Mouse (Mus musculus): Measurements from ENCODE around the gene Sv2a.

The Sv2a gene

GRCm38 (mm10) chr3:96220765-96221639 lies 40.1 kb downstream of the Sv2a start, which contains the start of the genes Hist2h2ac and Hist2h2be:
Gene Hist2h2ac, minus strand, starts transcription at chr3:96220880.
Gene Hist2h2be, plus strand, starts transcription at chr3:96221119.
- DNase-seq (ENCODE audit: low spot score in 2 of 2) = peak; percentile 91

GRCm38 (mm10) chr3:96221640-96222038 lies 40.7 kb downstream of the Sv2a start:
- DNase-seq (ENCODE audit: low spot score in 2 of 2) = peak; percentile 20 to 38

DNA sequence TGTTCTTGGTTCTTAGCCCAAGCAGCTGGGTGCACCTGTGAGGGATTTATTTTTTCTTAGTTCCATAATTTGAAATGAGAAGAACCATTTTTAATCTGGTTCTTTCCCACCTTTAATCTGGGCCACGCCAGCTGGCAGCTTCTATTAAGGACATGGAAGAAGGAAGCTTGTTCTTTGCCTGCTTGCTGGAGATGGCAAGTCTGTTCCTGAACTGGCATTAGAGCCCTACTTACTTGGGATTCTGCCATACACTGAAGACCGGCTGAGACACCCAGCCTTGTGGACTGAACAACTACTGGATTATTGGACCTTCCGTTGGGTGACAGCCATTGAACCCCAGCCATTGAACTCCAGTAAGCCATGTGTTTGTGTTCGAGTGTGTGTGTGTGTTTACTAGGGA lies 41.8 kb downstream of the Sv2a start:
- no peak for DNase-seq (ENCODE audit: low spot score in 2 of 2)

DNA sequence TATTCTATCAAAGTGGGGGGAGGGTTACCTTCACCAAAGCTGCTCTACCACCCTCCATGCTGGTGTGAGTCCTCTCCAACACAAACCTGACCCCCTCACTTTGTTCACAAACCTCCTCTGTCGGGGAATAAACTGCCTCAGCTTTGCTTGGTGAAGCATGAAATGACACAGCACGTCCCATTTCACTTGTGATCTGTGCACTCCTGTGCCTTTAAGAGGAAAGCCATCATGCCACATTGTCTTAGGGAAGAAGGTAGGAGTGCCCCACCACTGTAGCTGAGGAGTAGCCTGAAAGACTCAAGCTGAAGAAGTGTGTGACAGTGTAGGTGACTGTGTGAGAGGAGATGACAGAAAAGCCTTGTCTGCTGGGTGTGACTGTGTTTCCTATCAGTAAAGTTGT lies 44.5 kb downstream of the Sv2a start:
- DNase-seq (ENCODE audit: low spot score in 2 of 2) = no peak

GRCm38 (mm10) chr3:96226695-96227648 lies 46.0 kb downstream of the Sv2a start:
- DNase-seq (ENCODE audit: low spot score in 2 of 2) = no peak

GRCm38 (mm10) chr3:96228828-96229227 lies 47.9 kb downstream of the Sv2a start:
- DNase-seq (ENCODE audit: low spot score in 2 of 2) = no peak

DNA sequence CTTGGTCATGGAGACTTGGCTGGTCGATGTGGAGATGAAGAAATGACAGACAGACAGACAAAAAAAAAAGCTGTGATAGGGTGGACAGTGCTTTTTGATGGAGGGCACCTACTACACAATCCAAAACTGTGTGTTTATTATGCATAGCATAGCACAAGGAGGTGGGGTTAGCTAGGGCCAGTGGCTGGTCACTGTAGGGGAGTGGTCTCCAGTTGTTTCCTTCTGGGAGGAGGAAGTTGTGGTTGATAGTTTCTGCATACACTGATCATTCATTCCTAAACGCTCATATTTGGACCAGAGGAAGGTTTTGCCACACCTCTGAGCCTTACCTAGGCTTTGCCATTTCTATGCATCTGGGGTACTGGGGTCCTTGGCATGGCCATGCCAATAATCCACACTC lies 49.5 kb downstream of the Sv2a start:
- no peak for DNase-seq (ENCODE audit: low spot score in 2 of 2)

GRCm38 (mm10) chr3:96230910-96231757 lies 50.2 kb downstream of the Sv2a start:
- no peak for DNase-seq (ENCODE audit: low spot score in 2 of 2)

GRCm38 (mm10) chr3:96231758-96232120 lies 50.8 kb downstream of the Sv2a start:
- DNase-seq (ENCODE audit: low spot score in 2 of 2) = no peak

DNA sequence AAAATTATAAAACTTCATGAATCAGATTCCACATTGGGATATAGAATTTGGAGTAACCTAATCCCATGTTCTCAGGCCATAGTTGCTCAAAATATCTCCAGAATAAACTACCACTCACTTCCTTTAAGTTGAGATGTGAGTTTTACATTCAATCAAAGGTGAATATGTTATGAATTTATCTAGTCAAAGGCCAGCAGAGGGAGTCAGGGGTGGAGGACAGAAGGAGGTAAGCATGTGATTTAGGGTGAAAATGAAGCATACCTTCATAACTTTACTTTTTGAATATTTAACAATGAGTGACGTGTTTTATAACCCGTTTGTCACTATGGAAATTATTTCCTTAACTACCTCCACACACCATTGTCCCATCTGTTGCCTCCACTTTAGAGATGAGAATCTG lies 54.0 kb downstream of the Sv2a start:
- no peak for DNase-seq (ENCODE audit: low spot score in 2 of 2)

DNA sequence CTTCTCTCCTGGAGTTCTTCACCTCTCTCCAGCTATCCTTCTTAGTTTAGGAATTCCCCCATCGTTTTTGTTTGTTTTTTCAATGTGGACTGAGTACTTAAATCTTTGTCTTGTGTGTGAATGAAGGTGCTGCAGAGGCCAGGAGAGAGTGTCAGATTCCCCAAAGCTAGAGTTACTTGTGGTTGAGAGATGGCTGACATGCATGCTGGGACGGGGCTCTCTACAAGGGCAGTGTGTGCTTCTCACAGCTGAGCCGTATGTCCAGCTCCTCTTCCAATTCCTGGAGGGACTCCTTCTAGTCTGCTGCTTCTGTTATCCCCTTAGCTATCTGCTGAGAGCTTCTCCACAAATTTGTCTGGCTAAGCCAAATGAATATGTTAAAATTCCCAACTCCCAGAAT lies 54.9 kb downstream of the Sv2a start:
- no peak for DNase-seq (ENCODE audit: low spot score in 2 of 2)

DNA sequence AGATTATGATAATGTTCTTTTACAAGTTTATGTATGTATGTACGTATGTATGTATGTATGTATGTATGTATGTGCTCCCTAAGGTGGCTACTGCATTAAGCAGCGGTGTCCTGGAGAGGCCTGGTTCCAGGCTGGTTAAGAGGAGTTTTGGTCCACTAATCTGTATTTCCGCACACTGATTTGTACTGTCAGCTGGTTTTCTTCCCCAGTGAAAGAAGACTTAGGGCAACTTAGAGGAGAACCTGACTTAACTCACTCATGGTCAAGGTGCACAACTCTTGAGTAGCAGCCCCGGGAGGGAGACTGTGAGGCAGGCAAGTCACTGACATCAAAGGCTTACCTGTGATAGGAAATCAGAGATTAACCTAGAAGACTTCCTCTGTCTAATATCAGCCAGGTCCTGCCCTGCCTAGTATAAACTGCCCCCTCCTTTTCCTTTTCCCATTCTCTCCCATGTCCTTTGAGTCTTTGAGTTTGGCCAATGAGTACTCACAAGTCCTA lies 55.9 kb downstream of the Sv2a start:
- DNase-seq (ENCODE audit: low spot score in 2 of 2) = no peak

- no peak for DNase-seq (ENCODE audit: low spot score in 2 of 2)
These were observed 56.5 kb downstream of the Sv2a start for GRCm38 (mm10) chr3:96237335-96237903.

GRCm38 (mm10) chr3:96237904-96238511 lies 57.1 kb downstream of the Sv2a start:
- no peak for DNase-seq (ENCODE audit: low spot score in 2 of 2)

- DNase-seq (ENCODE audit: low spot score in 2 of 2) = peak in 1 of 2 experiments; percentile 27
These were observed 58.2 kb downstream of the Sv2a start, which contains the start of gene Hist2h3c2 for GRCm38 (mm10) chr3:96238954-96239793. Gene Hist2h3c2, minus strand, starts transcription at chr3:96239127.

DNA sequence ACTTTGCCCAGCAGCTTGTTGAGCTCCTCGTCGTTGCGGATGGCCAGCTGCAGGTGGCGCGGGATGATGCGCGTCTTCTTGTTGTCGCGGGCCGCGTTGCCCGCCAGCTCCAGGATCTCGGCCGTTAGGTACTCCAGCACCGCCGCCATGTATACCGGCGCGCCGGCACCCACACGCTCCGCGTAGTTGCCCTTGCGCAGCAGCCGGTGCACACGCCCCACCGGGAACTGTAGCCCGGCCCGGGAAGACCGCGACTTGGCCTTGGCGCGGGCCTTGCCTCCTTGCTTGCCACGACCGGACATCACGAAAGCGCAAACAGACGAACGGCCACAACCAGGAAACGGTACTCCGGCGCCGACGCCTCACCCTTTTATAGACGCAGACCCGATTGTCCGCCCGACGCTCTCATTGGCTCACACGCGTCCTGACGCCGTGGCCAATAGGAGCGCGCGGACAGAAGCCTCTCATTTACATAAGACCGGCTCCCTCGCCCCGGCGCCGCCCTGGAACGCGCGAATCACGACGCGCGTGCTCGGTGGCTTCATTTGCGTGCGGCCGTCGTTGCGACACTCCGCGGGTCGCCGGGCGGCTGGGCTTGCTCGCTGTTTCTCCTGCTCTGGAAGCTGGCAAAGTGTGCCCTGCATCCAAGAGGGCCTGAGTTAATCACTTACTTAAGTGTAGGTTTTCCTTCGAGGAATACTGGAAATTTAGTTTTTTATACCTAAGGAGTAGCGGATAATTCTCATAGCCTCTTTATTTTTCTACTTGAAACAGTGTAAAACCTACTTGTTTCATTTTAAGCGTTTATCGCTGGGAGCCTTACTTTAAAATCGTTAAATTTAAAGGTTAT lies 59.2 kb downstream of the Sv2a start, which contains the start of gene Hist2h2aa2:
Gene Hist2h2aa2, minus strand, starts transcription at position 328 of the 850 bp plus-strand sequence.
- peak; percentile 92 to 95 for DNase-seq (ENCODE audit: low spot score in 2 of 2)

- DNase-seq (ENCODE audit: low spot score in 2 of 2) = no peak
These were observed 59.8 kb downstream of the Sv2a start for GRCm38 (mm10) chr3:96240799-96241197.

DNA sequence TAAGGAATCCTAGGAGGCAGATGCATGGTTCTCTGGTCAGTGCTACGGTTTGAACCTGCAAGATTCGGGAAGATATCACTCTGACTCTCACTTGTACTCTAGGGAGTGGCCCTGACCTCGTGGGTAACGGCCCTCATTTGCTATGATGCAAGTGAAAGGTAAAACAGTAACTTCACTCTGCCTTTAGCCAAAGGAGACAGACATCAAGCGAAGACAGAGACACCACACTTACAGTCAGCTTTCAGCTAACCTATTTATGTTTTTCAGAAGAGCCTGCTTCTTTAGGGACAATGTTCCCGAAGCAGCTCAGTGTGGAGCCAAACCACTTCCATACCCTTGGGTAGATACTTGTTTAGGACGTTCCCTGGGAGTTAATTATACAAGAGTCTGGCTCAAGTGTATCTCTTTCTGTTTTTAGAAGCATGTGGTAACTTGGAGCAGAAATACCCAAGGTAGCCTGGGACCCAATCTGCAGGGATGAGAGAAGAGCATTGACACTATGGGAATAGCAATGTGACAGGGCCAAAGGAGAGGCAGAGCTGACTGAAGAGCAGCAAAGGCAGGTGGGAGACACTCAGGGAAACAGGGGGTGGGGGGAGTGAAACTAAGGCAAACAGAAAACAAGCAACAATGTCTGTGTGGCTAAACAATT lies 63.1 kb downstream of the Sv2a start:
- no peak for DNase-seq (ENCODE audit: low spot score in 2 of 2)

Measured in thymus, postnatal 10 days (tissue).